Mouse (Mus musculus) mouse embryonic stem cell (cell line): Measurements from ENCODE around the gene Sirt6.

Source experiments
- in situ Hi-C, 2 experiments: fragments of 300-500 bp; cut with MboI; formaldehyde crosslinking; loops; 1 replicate in 1 of 2; 3 replicates in 1 of 2; pipeline ENCODE4 v1.14.3; 2019 to 2020; ENCODE audit warnings: low sequenced_read_pairs in 2 of 2, low pct_unique_long_range_greater_than_20kb in 1 of 2, mixed read lengths in 1 of 2; ENCODE audit not compliant: unreplicated experiment in 1 of 2

Sirt6 gene

GRCm38 (mm10) chr10:81599630-81600029 lies 28.0 kb downstream of the Sirt6 start:
- in situ Hi-C loops, result loop anchor here (5.0 to 10.0 kb wide), 2 partner anchors 37 to 45 kb away; partner anchors contain the start of gene Aes (in 1 of the 2)

- in situ Hi-C loops, result no loop called here
Observed at GRCm38 (mm10) chr10:81598871-81599270, 28.7 kb downstream of the Sirt6 start.

DNA sequence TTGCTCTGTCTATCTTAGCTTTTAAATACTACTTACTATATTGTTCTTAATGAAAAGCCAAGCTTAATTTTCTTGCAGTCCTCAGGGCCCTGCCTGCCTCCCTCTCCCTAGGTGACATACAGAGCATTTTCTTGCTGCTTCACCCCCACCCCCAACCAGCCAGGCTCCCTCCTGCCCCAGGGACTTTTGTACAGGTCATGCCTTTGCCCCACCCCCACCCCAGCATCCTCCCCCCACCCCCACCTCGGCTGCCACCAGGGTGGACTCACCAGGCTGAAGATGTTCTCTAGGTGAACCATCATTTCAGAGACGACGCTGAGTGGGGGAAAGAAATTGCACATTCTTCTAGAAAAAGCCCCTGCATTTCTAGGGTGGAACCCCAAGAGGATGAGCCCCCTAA lies 29.3 kb downstream of the Sirt6 start:
- in situ Hi-C loops, result no loop called here

DNA sequence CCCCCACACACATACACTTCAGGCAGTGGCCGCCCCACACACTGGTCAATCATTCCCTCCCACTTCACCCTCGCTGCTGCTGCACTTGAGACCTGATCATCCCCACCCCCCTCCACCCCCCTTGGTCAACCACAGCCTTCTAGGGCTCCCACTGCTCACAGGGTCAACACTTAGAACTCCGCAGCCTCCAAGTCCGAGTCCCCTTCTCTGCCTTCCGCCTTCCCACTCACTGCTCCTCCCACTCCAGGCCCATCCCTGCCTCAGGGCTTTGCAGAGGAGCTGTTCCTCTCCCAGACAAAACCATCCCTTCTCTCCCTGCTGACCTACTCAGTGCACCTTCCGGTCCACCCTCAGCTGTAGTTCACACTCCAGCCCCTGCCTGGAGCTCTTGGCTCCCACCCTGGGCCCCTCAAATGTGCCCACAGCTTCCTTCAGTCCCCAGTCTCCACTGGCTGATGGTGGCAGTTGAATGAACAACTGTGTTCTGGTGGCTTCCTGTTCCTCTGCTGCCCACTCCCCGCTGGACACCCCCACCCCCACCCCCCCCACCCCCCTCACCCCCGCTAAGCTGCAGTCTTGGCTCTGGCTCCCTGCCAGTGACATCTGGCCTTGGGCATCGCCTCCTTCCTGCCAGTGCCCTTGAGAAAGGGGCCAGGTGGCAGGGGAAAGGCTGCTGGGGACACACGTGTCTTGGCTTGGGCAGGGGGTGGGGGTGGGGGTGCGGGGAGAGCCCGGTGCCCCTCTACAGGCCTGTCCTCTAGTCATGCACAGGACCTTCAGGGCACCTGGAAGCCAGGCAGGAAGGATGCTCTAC lies 30.3 kb downstream of the Sirt6 start:
- in situ Hi-C loops, result no loop called here

DNA sequence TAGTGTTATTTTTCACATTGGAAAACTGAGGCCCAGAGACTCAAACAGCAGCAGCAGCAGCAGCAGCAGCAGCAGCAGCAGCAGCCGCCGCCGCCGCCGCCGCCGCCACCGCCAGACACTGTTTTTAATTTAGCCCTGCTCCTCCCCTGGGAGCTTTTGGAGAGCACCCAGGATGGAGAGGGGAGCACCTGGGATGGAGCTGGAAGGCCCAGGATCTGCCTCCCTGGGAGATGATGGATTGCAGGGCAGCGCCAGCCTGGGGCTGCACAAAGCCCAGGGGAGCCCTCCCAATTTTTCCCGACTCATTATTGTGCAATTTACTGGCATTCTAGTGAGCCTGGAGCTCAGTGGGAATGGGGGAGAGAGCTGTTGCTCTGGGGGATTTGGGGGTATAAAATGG lies 31.0 kb downstream of the Sirt6 start:
- in situ Hi-C loops, result no loop called here

DNA sequence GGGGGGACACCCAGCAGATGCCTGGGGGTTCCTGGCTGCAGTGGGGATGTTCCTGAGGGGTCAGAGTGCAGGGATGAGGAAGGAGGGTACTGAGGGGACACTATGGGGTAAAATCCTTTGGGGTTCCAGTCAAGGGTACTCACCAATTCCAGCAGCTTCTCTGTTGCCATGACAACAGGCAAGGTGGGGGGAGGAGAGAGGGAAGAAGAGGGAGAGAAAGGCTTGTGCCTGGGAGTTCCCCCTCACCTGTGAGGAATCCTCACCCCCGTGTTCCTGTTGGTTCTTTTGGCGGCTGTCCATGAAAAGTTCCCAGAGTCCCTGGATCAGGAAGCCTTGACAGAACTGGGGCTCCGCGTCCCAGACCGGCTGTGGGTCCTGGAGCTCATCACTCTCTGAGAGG lies 32.0 kb downstream of the Sirt6 start:
- in situ Hi-C loops, result no loop called here

GRCm38 (mm10) chr10:81593935-81594334 lies 33.7 kb downstream of the Sirt6 start:
- in situ Hi-C loops, result no loop called here

GRCm38 (mm10) chr10:81593223-81593622 lies 34.4 kb downstream of the Sirt6 start:
- in situ Hi-C loops, result no loop called here

DNA sequence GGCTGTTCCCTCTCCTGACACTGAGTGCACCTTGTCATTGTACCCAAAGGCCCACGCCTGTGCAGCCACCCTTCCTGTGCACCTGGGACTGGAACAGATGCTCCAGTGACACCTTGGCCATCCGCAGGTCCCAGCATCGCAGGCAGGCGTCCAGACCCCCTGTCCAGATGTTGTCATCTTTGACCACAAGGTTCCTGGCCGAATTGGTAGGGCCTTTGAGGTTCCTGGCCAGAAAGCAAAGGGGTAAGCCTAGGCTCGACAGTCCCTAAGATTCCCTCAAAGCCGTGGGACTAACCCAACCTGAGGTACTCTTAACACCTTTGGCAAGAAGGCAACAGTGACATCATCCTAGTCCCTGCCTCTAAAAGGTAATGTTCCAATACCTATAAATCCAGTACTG lies 35.0 kb downstream of the Sirt6 start:
- in situ Hi-C loops, result no loop called here

DNA sequence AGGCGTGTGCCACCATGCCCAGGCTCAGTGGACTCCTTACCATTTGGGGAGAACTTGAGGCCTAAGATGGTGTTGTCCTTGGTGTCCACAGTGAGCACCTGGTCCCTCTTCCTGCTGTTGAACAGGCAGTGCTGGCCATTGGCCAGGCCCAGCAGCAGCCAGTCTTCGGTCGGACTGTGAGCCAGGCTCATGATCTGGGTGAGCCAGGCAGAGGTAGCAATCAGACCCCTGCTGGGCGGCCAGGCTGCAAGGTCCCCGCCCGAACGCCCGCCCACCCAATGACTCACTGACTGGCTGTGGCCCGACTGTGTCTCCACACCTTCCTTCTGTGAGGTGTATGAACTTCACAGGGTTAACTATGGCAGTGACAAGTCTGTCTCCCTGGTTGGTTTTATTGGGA lies 35.8 kb downstream of the Sirt6 start:
- in situ Hi-C loops, result no loop called here

- in situ Hi-C loops, result no loop called here
Observed at GRCm38 (mm10) chr10:81588739-81589138, 38.9 kb downstream of the Sirt6 start.

- in situ Hi-C loops, result no loop called here
Observed at GRCm38 (mm10) chr10:81583347-81583746, 44.2 kb downstream of the Sirt6 start.

DNA sequence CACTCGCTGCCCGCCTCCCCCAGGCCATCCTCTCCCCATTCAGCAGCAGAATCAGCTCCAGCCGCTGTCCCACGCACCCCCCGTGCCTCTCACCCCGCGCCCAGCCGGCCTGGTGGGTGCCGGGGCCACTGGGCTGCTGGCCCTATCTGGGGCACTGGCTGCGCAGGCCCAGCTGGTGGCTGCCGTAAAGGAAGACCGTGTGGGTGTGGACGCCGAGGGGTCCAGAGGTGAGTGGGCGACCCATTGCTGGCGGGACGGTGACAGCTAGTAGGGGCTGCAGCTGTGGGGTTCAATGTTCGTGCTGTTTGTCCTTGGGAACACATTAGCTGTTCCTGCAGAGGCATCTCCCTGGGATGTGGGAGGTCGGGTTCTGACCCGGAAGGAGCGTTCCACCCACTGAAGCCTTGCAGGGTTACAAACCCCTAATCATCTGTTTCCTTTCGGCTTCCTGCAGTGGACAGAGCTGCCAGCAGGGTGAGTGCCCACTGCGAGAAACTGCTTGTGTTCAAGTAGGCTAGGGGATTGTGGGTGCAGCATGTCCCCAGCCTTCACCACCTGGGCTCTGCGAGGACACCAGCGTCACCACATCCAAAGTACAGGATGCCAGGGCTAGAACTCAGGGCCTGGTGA lies 47.0 kb downstream of the Sirt6 start:
- in situ Hi-C loops, result no loop called here

DNA sequence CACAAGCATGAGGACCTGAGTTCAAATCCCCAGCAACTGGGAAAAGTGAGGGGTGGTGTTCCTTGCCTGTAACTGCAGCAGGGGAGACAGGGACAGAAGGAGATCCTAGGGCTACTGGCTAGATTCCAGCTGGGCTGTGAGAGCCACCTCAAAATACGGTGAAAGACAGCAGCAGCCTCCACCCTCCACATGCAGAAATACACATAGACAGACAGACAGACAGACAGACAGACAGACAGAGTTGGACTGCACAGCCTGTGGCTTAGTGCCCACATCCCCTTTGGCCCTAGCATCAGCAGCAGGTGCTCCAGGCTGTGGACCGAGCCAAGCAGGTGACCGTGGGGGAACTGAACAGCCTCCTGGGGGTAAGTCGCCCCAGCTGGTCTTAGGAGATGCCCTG lies 47.6 kb downstream of the Sirt6 start:
- in situ Hi-C loops, result no loop called here

- in situ Hi-C loops, result no loop called here
Observed at GRCm38 (mm10) chr10:81575695-81576094, 51.9 kb downstream of the Sirt6 start.

- in situ Hi-C loops, result no loop called here
Observed at GRCm38 (mm10) chr10:81575208-81575631, 52.4 kb downstream of the Sirt6 start.

GRCm38 (mm10) chr10:81574081-81575056 lies 53.2 kb downstream of the Sirt6 start, which contains the start of gene Tle2:
Gene Tle2, plus strand, starts transcription at chr10:81574561.
- in situ Hi-C loops, result no loop called here

DNA sequence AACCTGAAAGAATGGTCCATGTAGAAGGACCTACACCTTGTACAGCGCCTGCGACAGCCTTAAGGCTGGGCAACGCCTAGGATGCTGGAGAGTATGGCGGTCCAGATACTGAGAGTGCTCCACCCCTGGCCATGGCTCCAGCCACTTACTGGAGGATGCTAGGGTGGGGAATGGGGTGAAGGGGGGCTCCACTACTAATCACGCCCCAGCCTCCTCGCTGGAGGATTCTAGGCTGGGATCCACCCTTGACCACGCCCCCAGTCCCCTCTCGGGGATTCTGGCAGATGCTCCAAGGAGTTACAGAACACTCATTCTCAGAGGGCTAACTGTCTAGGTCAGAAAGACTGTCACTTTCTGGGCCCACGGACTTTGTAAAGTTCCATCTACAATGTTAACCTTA lies 54.6 kb downstream of the Sirt6 start:
- in situ Hi-C loops, result no loop called here

DNA sequence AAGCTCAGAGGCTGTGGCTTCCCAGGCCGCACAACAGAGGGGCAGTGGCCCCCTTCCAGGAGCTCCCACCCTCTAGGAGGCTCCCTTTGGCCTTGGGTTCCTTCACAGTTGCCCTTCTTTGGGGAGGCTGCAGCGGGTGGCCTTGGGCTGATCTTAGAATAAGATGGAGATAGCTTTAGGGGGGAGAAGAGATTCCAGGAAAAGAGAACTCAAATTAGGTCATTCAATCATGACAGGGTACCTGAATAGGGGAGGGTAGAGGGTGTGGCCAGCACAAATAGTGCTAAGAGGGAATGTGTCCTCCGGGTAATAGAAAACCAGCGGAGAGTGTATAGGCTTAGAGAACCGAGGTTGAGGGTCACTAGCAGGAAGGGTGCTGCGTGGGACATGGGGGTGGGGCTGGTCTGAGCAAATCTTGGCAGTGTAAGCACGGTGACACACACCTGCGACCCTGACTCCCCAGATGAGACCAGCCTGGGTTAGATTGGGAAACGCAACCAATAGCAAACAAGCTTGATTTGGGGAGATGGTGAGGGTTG lies 55.4 kb downstream of the Sirt6 start:
- in situ Hi-C loops, result no loop called here
